Mouse (Mus musculus): Measurements from ENCODE around the gene Cstf1.

DNA sequence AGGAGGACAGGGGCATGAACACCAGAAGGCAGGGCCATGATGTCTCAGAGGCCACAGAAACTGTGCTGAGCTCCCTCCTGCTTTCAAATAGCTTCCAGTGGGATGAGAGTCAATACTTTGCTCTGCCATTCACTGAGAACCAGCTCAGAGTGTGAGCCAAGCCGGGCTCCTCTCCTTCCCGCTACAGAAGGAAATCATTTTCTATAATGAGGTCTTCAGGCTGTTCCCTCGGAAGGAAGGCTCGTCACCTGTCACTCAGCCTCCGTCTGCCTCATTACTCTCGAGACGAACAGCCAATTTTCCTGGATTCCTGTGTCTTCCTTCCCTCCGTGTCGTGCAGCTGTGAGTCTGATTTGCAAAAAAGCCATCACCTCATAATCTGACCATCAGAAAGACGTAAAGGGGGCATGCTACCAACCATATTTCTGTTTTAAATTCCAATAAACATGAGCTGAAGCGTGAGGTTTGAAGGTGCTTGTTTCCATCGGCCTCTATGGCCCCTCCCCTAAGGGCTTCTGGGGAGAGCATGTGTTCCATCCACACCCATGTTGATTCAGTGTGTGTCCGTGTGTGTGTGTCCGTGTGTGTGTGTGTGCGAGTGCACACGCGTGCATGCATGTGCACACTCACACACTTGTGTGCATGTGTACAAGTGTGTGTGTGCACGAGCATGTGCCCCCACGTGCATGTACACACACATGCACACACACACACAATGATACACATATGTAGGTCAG lies 32.1 kb upstream of the Cstf1 start:
- TF ChIP-seq CTCF (conservative IDR thresholded peaks at IDR 0.05 in 1 of 2, IDR thresholded peaks at IDR 0.05 in 1 of 2; ENCODE audit: low read depth in 2 of 2, low read length in 2 of 2) = no peak
- TF ChIP-seq POLR2A (IDR thresholded peaks at IDR 0.05; ENCODE audit: low read depth, low read length) = no peak
- no peak for TF ChIP-seq ZC3H11A (IDR thresholded peaks at IDR 0.05; ENCODE audit: low read depth, low read length)
- TF ChIP-seq CHD1 (IDR thresholded peaks at IDR 0.05; ENCODE audit: low read depth, low read length) = no peak
- TF ChIP-seq MYC (IDR thresholded peaks at IDR 0.05; ENCODE audit: low read depth, low read length) = no peak
- no peak for TF ChIP-seq IRF4 (IDR thresholded peaks at IDR 0.05; ENCODE audit: low read depth, low read length)
- no peak for TF ChIP-seq RAD21 (IDR thresholded peaks at IDR 0.05; ENCODE audit: low read depth, low read length)
- no peak for TF ChIP-seq E2F4 (IDR thresholded peaks at IDR 0.05; ENCODE audit: insufficient replicate concordance, low read depth, low read length)
- TF ChIP-seq TCF12 (IDR thresholded peaks at IDR 0.05; ENCODE audit: low read depth, low read length) = no peak
